Mouse (Mus musculus) embryonic facial prominence, embryonic 15.5 days (tissue): ENCODE data around the gene Ddx17. TPM values are rescaled to one million over a fixed set of nuclear protein-coding genes. Genes with fewer than 3 reads are reported as not detected.

Experiments used
- ATAC-seq: fragments of 200-750 bp; cut with Nextera tagmentation; 2 replicates; pipeline ENCODE4 v1.8.0; 2017; ENCODE audit warnings: low read depth, moderate TSS enrichment; ENCODE audit not compliant: insufficient number of reproducible peaks, low FRiP score, low TSS enrichment
- H3K27ac ChIP-seq: fragments of 300-500 bp; sonication (generic); replicated peaks from 2 replicates; pipeline ENCODE4 v1.5.1; 2015; ENCODE audit warnings: mild to moderate bottlenecking, inconsistent platforms
- H3K27me3 ChIP-seq: fragments of 300-500 bp; sonication (generic); 2 replicates; pipeline ENCODE4 v1.6.1; 2015; ENCODE audit warnings: inconsistent platforms
- H3K36me3 ChIP-seq: fragments of 300-500 bp; sonication (generic); 2 replicates; pipeline ENCODE4 v1.6.1; 2015; ENCODE audit warnings: mild to moderate bottlenecking, inconsistent platforms
- H3K4me1 ChIP-seq: fragments of 300-500 bp; sonication (generic); 2 replicates; pipeline ENCODE4 v1.6.1; 2015; ENCODE audit warnings: inconsistent platforms
- H3K4me2 ChIP-seq: fragments of 300-500 bp; sonication (generic); replicated peaks from 2 replicates; pipeline ENCODE4 v1.6.1; 2015; ENCODE audit warnings: mild to moderate bottlenecking, inconsistent platforms
- H3K4me3 ChIP-seq: fragments of 300-500 bp; sonication (generic); replicated peaks from 2 replicates; pipeline ENCODE4 v1.5.1; 2015; ENCODE audit warnings: mild to moderate bottlenecking, inconsistent platforms
- H3K9ac ChIP-seq: fragments of 300-500 bp; sonication (generic); 2 replicates; pipeline ENCODE4 v1.6.1; 2015; ENCODE audit warnings: inconsistent platforms
- H3K9me3 ChIP-seq: fragments of 300-500 bp; sonication (generic); replicated peaks from 2 replicates; pipeline ENCODE4 v1.6.1; 2016; ENCODE audit warnings: inconsistent platforms
- WGBS: fragments of 180-500 bp; shearing (Covaris S2); methylation state at CpG from one replicate; pipeline ENCODE4 v1.1.7; 2015; 5-methylcytosine and 5-hydroxymethylcytosine counted together
- polyA plus RNA-seq: library from polyadenylated mRNA; unstranded; fragments of >200 nt; fragmentation: Nextera tagmentation; extraction: Ambion mirVana; gene quantifications from 2 replicates; pipeline ENCODE4 v1.2.1, GENCODE M21; 2015

Gene Ddx17
- polyA plus RNA-seq: 48.5 and 55.1 TPM in 2 replicates

GRCm38 (mm10) chr15:79546410-79547288 is at the start of gene Ddx17:
Ddx17 (minus strand) TSS chr15:79546741.
- H3K36me3 ChIP-seq: peaks cover 25% of the 10 kb centered on the region
- whole genome bisulfite sequencing: 2% methylated on average over 84 of the region's 84 CpGs
- peak within 1 kb of the TSS; percentile 99 for H3K27ac ChIP-seq

GRCm38 (mm10) chr15:79581581-79581980 is 35.0 kb upstream of the Ddx17 start:
- Histone ChIP-seq H3K36me3 (no peaks in the 10 kb centered on the region), H3K9me3 (no peaks in the 10 kb centered on the region), H3K9ac (no peak overlapping the region), H3K4me3 (no peak overlapping the region), H3K27me3 (no peaks in the 10 kb centered on the region), H3K4me1 (no peaks in the 10 kb centered on the region), H3K4me2 (no peak overlapping the region), H3K27ac (no peak overlapping the region)
- 47% methylated on average over 1 of the region's 1 CpGs for WGBS
- ATAC-seq: no peak

More at GRCm38 (mm10) chr15:79546410-79547288, at the start of gene Ddx17:
- H3K4me2 ChIP-seq: peak within 1 kb of the TSS; percentile 64
- peak; percentile 99 for ATAC-seq
- H3K4me3 ChIP-seq: peak within 1 kb of the TSS; percentile 94
- H3K9ac ChIP-seq: peak within 1 kb of the TSS; percentile 98
- H3K4me1 ChIP-seq: peaks cover 18% of the 10 kb centered on the region
- H3K9me3 ChIP-seq: no peaks in the 10 kb centered on the region
- no peaks in the 10 kb centered on the region for H3K27me3 ChIP-seq

GRCm38 (mm10) chr15:79577671-79578426 is 31.3 kb upstream of the Ddx17 start:
- H3K27ac ChIP-seq: no peak overlapping the region
- no peaks in the 10 kb centered on the region for H3K27me3 ChIP-seq
- H3K36me3 ChIP-seq: no peaks in the 10 kb centered on the region
- H3K4me3 ChIP-seq: no peak overlapping the region
- H3K4me1 ChIP-seq: no peaks in the 10 kb centered on the region
- WGBS: 66% methylated on average over 6 of the region's 6 CpGs
- no peak for ATAC-seq
- no peak overlapping the region for H3K4me2 ChIP-seq
- no peak overlapping the region for H3K9ac ChIP-seq
- no peaks in the 10 kb centered on the region for H3K9me3 ChIP-seq

- ATAC-seq: no peak
- Histone ChIP-seq H3K9ac (no peak overlapping the region), H3K27me3 (no peaks in the 10 kb centered on the region), H3K9me3 (no peaks in the 10 kb centered on the region), H3K36me3 (no peaks in the 10 kb centered on the region), H3K4me1 (no peaks in the 10 kb centered on the region), H3K27ac (no peak overlapping the region), H3K4me3 (no peak overlapping the region), H3K4me2 (no peak overlapping the region)
- 85% methylated on average over 2 of the region's 2 CpGs for WGBS
These were observed 30.4 kb upstream of the Ddx17 start for GRCm38 (mm10) chr15:79576947-79577346.

GRCm38 (mm10) chr15:79575543-79576222 is 29.1 kb upstream of the Ddx17 start:
- Histone ChIP-seq H3K4me3 (no peak overlapping the region), H3K4me1 (no peaks in the 10 kb centered on the region), H3K27me3 (no peaks in the 10 kb centered on the region), H3K36me3 (no peaks in the 10 kb centered on the region), H3K27ac (no peak overlapping the region), H3K4me2 (no peak overlapping the region), H3K9me3 (no peaks in the 10 kb centered on the region), H3K9ac (no peak overlapping the region)
- WGBS: 48% methylated on average over 1 of the region's 1 CpGs
- ATAC-seq: no peak

- Histone ChIP-seq H3K27ac (no peak overlapping the region), H3K4me1 (no peaks in the 10 kb centered on the region), H3K36me3 (no peaks in the 10 kb centered on the region), H3K9ac (no peak overlapping the region), H3K4me2 (no peak overlapping the region), H3K4me3 (no peak overlapping the region), H3K9me3 (no peaks in the 10 kb centered on the region), H3K27me3 (no peaks in the 10 kb centered on the region)
- WGBS: 69% methylated on average over 9 of the region's 9 CpGs
- no peak for ATAC-seq
These were observed 15.9 kb upstream of the Ddx17 start for GRCm38 (mm10) chr15:79562417-79562816.

- Histone ChIP-seq H3K27ac (no peak overlapping the region), H3K4me3 (no peak overlapping the region), H3K4me1 (no peaks in the 10 kb centered on the region), H3K9me3 (no peaks in the 10 kb centered on the region), H3K27me3 (no peaks in the 10 kb centered on the region), H3K36me3 (no peaks in the 10 kb centered on the region), H3K4me2 (no peak overlapping the region), H3K9ac (no peak overlapping the region)
- WGBS: 64% methylated on average over 3 of the region's 3 CpGs
- ATAC-seq: no peak
These were observed 13.1 kb upstream of the Ddx17 start for GRCm38 (mm10) chr15:79559649-79560048.

- H3K4me3 ChIP-seq: no peak overlapping the region
- whole genome bisulfite sequencing: 69% methylated on average over 5 of the region's 5 CpGs
- no peak overlapping the region for H3K4me2 ChIP-seq
- no peaks in the 10 kb centered on the region for H3K4me1 ChIP-seq
- no peak overlapping the region for H3K9ac ChIP-seq
- H3K27me3 ChIP-seq: 0 out of 2 replicates have a peak, but pooled peaks cover 3% of the 10 kb centered on the region
- H3K36me3 ChIP-seq: no peaks in the 10 kb centered on the region
- ATAC-seq: no peak
- H3K27ac ChIP-seq: no peak overlapping the region
- no peaks in the 10 kb centered on the region for H3K9me3 ChIP-seq
These were observed 6.0 kb upstream of the Ddx17 start for GRCm38 (mm10) chr15:79552566-79552965.

GRCm38 (mm10) chr15:79548226-79548625 is 1.7 kb upstream of the Ddx17 start:
- peaks cover 10% of the 10 kb centered on the region for H3K36me3 ChIP-seq
- ATAC-seq: no peak
- WGBS: 95% methylated on average over 2 of the region's 2 CpGs
- no peak overlapping the region for H3K27ac ChIP-seq
- no peaks in the 10 kb centered on the region for H3K9me3 ChIP-seq
- H3K4me2 ChIP-seq: no peak overlapping the region
- no peak overlapping the region for H3K4me3 ChIP-seq
- no peak overlapping the region for H3K9ac ChIP-seq
- peaks cover 18% of the 10 kb centered on the region for H3K4me1 ChIP-seq
- 0 out of 2 replicates have a peak, but pooled peaks cover 3% of the 10 kb centered on the region for H3K27me3 ChIP-seq

GRCm38 (mm10) chr15:79547289-79547820 is 814 bp upstream of the Ddx17 start:
- H3K4me1 ChIP-seq: peaks cover 18% of the 10 kb centered on the region
- no peak for ATAC-seq
- WGBS: 79% methylated on average over 17 of the region's 17 CpGs
- peak overlapping the region; percentile 62 for H3K4me2 ChIP-seq
- H3K27ac ChIP-seq: peak overlapping the region; percentile 99
- H3K9ac ChIP-seq: no peak overlapping the region
- H3K9me3 ChIP-seq: no peaks in the 10 kb centered on the region
- H3K4me3 ChIP-seq: peak overlapping the region; percentile 94
- 0 out of 2 replicates have a peak, but pooled peaks cover 3% of the 10 kb centered on the region for H3K27me3 ChIP-seq
- peaks cover 19% of the 10 kb centered on the region for H3K36me3 ChIP-seq
